Mouse (Mus musculus) heart, postnatal 36 days (tissue): ENCODE results near the gene Vwde. TPM values are rescaled to one million over a fixed set of nuclear protein-coding genes. Genes with fewer than 3 reads are reported as not detected.

Experiments used
- DNase-seq, 2 experiments: peaks; one replicate each; pipeline ENCODE4 v3.0.0; 2021 to 2022
- intact Hi-C: fragments of 180-260 bp; cut with DNase I; formaldehyde crosslinking; loops from one replicate; pipeline ENCODE4 v1.15.1; 2025
- total RNA-seq, 2 experiments: library from RNA; stranded (reverse); gene quantifications; 2 replicates each; pipeline ENCODE4 v1.2.3; 2021

Vwde gene
- not detected for total RNA-seq

GRCm38 (mm10) chr6:13224596-13225227 is at the start of gene Vwde:
TSS of gene Vwde (minus strand) at chr6:13224965.
- intact Hi-C loops, result no loop called here
- DNase-seq, result no peak

GRCm38 (mm10) chr6:13255341-13255740 is 30.6 kb upstream of the Vwde start:
- intact Hi-C loops, result no loop called here
- DNase-seq, result no peak

- no peak for DNase-seq
- intact Hi-C loops, result no loop called here
Observed at GRCm38 (mm10) chr6:13248317-13248969, 23.7 kb upstream of the Vwde start.

- intact Hi-C loops, result no loop called here
- DNase-seq, result no peak
Observed at GRCm38 (mm10) chr6:13206157-13206556, 18.6 kb downstream of the Vwde start.

GRCm38 (mm10) chr6:13197486-13197885 is 27.3 kb downstream of the Vwde start:
- no peak for DNase-seq
- intact Hi-C loops, result no loop called here

- intact Hi-C loops, result no loop called here
Observed at GRCm38 (mm10) chr6:13186836-13187235, 37.9 kb downstream of the Vwde start.

GRCm38 (mm10) chr6:13180061-13180460 is 44.7 kb downstream of the Vwde start:
- DNase-seq, result no peak
- intact Hi-C loops, result no loop called here

More at GRCm38 (mm10) chr6:13186836-13187235, 37.9 kb downstream of the Vwde start:
- no peak for DNase-seq

GRCm38 (mm10) chr6:13169459-13170150 is 55.2 kb downstream of the Vwde start:
- intact Hi-C loops, result no loop called here
- no peak for DNase-seq

- no peak for DNase-seq
- intact Hi-C loops, result no loop called here
Observed at GRCm38 (mm10) chr6:13166240-13166937, 58.4 kb downstream of the Vwde start.

GRCm38 (mm10) chr6:13159437-13159836 is 65.3 kb downstream of the Vwde start:
- no peak for DNase-seq
- intact Hi-C loops, result loop anchor here (5.0 to 10.0 kb wide), 2 partner anchors 123 to 405 kb away; no protein-coding TSS in a partner anchor

GRCm38 (mm10) chr6:13153888-13154697 is 70.7 kb downstream of the Vwde start:
- DNase-seq, result no peak
- intact Hi-C loops, result loop anchor here (2.0 to 10.0 kb wide), 2 partner anchors 399 to 839 kb away; no protein-coding TSS in a partner anchor

GRCm38 (mm10) chr6:13152062-13152640 is 72.6 kb downstream of the Vwde start:
- intact Hi-C loops, result loop anchor here (1.0 to 10.0 kb wide), 3 partner anchors 397 to 837 kb away; no protein-coding TSS in a partner anchor
- DNase-seq, result peak; percentile 4 to 6

- intact Hi-C loops, result no loop called here
- DNase-seq, result no peak
Observed at GRCm38 (mm10) chr6:13137255-13137654, 87.5 kb downstream of the Vwde start.

- intact Hi-C loops, result no loop called here
- DNase-seq, result no peak
Observed at GRCm38 (mm10) chr6:13108662-13109061, 116.1 kb downstream of the Vwde start.

Other genes starting within 250 kb of the Vwde start
- 100 to 1,000 TPM; 169 to 172 TPM for gene Tmem106b, start 155.2 kb downstream of the Vwde start, total RNA-seq